Mouse (Mus musculus) E14TG2a.4 (cell line): ENCODE data around the gene Nkiras2.

Source experiments
- CTCF ChIP-seq: conservative IDR thresholded peaks from 2 replicates; pipeline ENCODE4 v1.5.1; 2014; ENCODE audit warnings: low read length
- NANOG ChIP-seq: IDR thresholded peaks from 2 replicates; pipeline ENCODE4 v1.6.1; 2014; ENCODE audit warnings: borderline replicate concordance, low read length, mixed read lengths
- POU5F1 ChIP-seq: IDR thresholded peaks from 2 replicates; pipeline ENCODE4 v1.6.1; 2014; ENCODE audit warnings: low read length, borderline replicate concordance

DNA sequence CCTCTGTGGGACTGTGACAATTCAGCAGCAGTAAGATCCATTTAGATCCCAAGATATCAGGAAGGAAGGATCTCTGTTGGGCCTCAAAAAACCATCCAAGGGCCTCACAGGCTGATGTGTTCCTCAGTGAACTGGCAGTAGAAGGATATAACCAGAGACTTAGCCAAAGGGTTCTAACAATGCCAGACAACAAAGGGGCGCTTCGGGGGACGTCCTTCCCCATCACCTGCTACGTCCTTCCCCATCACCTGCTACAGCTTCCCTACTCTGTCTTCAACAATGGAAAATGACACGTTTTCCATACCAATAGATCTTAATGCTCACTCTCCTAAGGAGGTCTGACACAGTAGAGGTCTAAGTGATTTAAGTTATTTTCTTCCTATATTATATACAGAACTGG, 2.7 kb upstream of the Nkiras2 start:
- TF ChIP-seq CTCF, result no peak
- TF ChIP-seq NANOG, result peak; percentile 74
- no peak for TF ChIP-seq POU5F1
